Comparison of ENCODE assay signal across 13 mouse cellular contexts in genomic region chr9:62749666-62750065, GRCm38 (mm10).
DNase-seq lines count a peak whose midpoint lies in the region; ATAC-seq lines count a peak whose summit lies in the region.
"Had no signal": no experiment of that assay in that cellular context is flagged by ENCODE, and none has a peak within 500 bp of the region (broad histone marks: within the 10 kb centered on the region; RNA-seq: fewer than 3 reads in every experiment).

No protein-coding gene starts in this region.

- no peak overlapping the region for H3K4me3 ChIP-seq in heart, embryonic 12.5 days
- H3K4me3 ChIP-seq in heart, embryonic 10.5 days: no peak overlapping the region
- H3K4me3 ChIP-seq in lung, embryonic 15.5 days: no peak overlapping the region
- H3K4me3 ChIP-seq in embryonic facial prominence, embryonic 10.5 days: no peak overlapping the region
- H3K4me3 ChIP-seq in limb, embryonic 10.5 days: no peak overlapping the region
- H3K4me3 ChIP-seq: forebrain, embryonic 12.5 days; limb, embryonic 15.5 days; midbrain, embryonic 13.5 days; neural tube, embryonic 15.5 days had no signal

- H3K36me3 ChIP-seq in heart, embryonic 12.5 days: no peaks in the 10 kb centered on the region
- H3K36me3 ChIP-seq in heart, embryonic 10.5 days: no peaks in the 10 kb centered on the region
- no peaks in the 10 kb centered on the region for H3K36me3 ChIP-seq in lung, embryonic 15.5 days
- H3K36me3 ChIP-seq in embryonic facial prominence, embryonic 10.5 days (replicated peaks): no peaks in the 10 kb centered on the region; the same call in 1 of the 2 replicates
- H3K36me3 ChIP-seq in limb, embryonic 10.5 days: no peaks in the 10 kb centered on the region
- H3K36me3 ChIP-seq: forebrain, embryonic 12.5 days; midbrain, embryonic 13.5 days; neural tube, embryonic 15.5 days had no signal

- H3K9ac ChIP-seq in heart, embryonic 12.5 days: no peak overlapping the region
- no peak overlapping the region for H3K9ac ChIP-seq in lung, embryonic 15.5 days
- H3K9ac ChIP-seq: forebrain, embryonic 12.5 days; limb, embryonic 15.5 days; midbrain, embryonic 13.5 days; neural tube, embryonic 15.5 days had no signal

- no peak overlapping the region; the same call in 1 of the 2 replicates for H3K4me2 ChIP-seq in heart, embryonic 12.5 days
- H3K4me2 ChIP-seq in lung, embryonic 15.5 days: no peak overlapping the region
- H3K4me2 ChIP-seq: forebrain, embryonic 12.5 days; limb, embryonic 15.5 days; midbrain, embryonic 13.5 days; neural tube, embryonic 15.5 days had no signal

- ATAC-seq in heart, embryonic 12.5 days (ENCODE audit: insufficient number of reproducible peaks, low FRiP score): no peak
- ATAC-seq in lung, embryonic 15.5 days (ENCODE audit: borderline replicate concordance, extremely low read depth, low FRiP score, low TSS enrichment): no peak
- ATAC-seq: midbrain, embryonic 13.5 days; Patski had no signal

- H3K9me3 ChIP-seq in heart, embryonic 12.5 days (replicated peaks): 0 out of 2 replicates have a peak, but pooled peaks cover 3% of the 10 kb centered on the region
- no peaks in the 10 kb centered on the region for H3K9me3 ChIP-seq in heart, embryonic 10.5 days
- no peaks in the 10 kb centered on the region; the same call in 1 of the 2 replicates for H3K9me3 ChIP-seq in lung, embryonic 15.5 days
- 0 out of 2 replicates have a peak, but pooled peaks cover 6% of the 10 kb centered on the region for H3K9me3 ChIP-seq in embryonic facial prominence, embryonic 10.5 days
- 0 out of 2 replicates have a peak, but pooled peaks cover 1% of the 10 kb centered on the region for H3K9me3 ChIP-seq in limb, embryonic 10.5 days (replicated peaks)
- H3K9me3 ChIP-seq: forebrain, embryonic 12.5 days; limb, embryonic 15.5 days; midbrain, embryonic 13.5 days; neural tube, embryonic 15.5 days had no signal

- H3K27ac ChIP-seq in heart, embryonic 12.5 days (ENCODE audit: poor library complexity, severe bottlenecking): no peak overlapping the region
- 0 out of 2 replicates have a peak overlapping the region, but pooled peaks have one; percentile 23 for H3K27ac ChIP-seq in heart, embryonic 10.5 days
- peak overlapping the region; percentile 36; the same call in 1 of the 2 replicates for H3K27ac ChIP-seq in lung, embryonic 15.5 days
- H3K27ac ChIP-seq in embryonic facial prominence, embryonic 10.5 days (replicated peaks): no peak overlapping the region
- H3K27ac ChIP-seq in limb, embryonic 10.5 days: no peak overlapping the region
- H3K27ac ChIP-seq: forebrain, embryonic 12.5 days; limb, embryonic 15.5 days; midbrain, embryonic 13.5 days; neural tube, embryonic 15.5 days had no signal

- H3K4me1 ChIP-seq in heart, embryonic 12.5 days (replicated peaks): peaks cover 23% of the 10 kb centered on the region
- peaks cover 27% of the 10 kb centered on the region for H3K4me1 ChIP-seq in heart, embryonic 10.5 days
- peaks cover 7% of the 10 kb centered on the region for H3K4me1 ChIP-seq in lung, embryonic 15.5 days
- H3K4me1 ChIP-seq in embryonic facial prominence, embryonic 10.5 days: peaks cover 4% of the 10 kb centered on the region; the same call in 1 of the 2 replicates
- 0 out of 2 replicates have a peak, but pooled peaks cover 6% of the 10 kb centered on the region for H3K4me1 ChIP-seq in limb, embryonic 10.5 days
- H3K4me1 ChIP-seq: forebrain, embryonic 12.5 days; limb, embryonic 15.5 days; midbrain, embryonic 13.5 days; neural tube, embryonic 15.5 days had no signal

- H3K27me3 ChIP-seq in heart, embryonic 12.5 days (replicated peaks): no peaks in the 10 kb centered on the region
- H3K27me3 ChIP-seq in heart, embryonic 10.5 days (ENCODE audit: insufficient read depth, poor library complexity, severe bottlenecking): no peaks in the 10 kb centered on the region
- no peaks in the 10 kb centered on the region for H3K27me3 ChIP-seq in lung, embryonic 15.5 days
- no peaks in the 10 kb centered on the region for H3K27me3 ChIP-seq in embryonic facial prominence, embryonic 10.5 days (replicated peaks; ENCODE audit: low read depth, poor library complexity, severe bottlenecking)
- H3K27me3 ChIP-seq in limb, embryonic 10.5 days (ENCODE audit: low read depth, poor library complexity, severe bottlenecking): no peaks in the 10 kb centered on the region
- H3K27me3 ChIP-seq: forebrain, embryonic 12.5 days; limb, embryonic 15.5 days; midbrain, embryonic 13.5 days; neural tube, embryonic 15.5 days; Patski had no signal

- 37% methylated on average over 6 of the region's 6 CpGs for WGBS in heart, embryonic 12.5 days
- 36% methylated on average over 6 of the region's 6 CpGs for WGBS in heart, embryonic 10.5 days
- 37% methylated on average over 6 of the region's 6 CpGs for WGBS in lung, embryonic 15.5 days
- WGBS in embryonic facial prominence, embryonic 10.5 days: 76% methylated on average over 6 of the region's 6 CpGs
- WGBS in limb, embryonic 10.5 days: 55% methylated on average over 6 of the region's 6 CpGs

- DNase-seq in heart, adult 11 months: peak; percentile 97
- DNase-seq in R1 (ENCODE audit: low read depth, low spot score): peak; percentile 27
- DNase-seq in heart, embryonic 10.5 days (ENCODE audit: low spot score): no peak
- no peak for DNase-seq in embryonic facial prominence, embryonic 10.5 days (ENCODE audit: low spot score)
- no peak for DNase-seq in retina, embryonic 14.5 days (ENCODE audit: low spot score)
- no peak for DNase-seq in limb, embryonic 10.5 days (ENCODE audit: low spot score)

Comparison
In these comparisons a context has a peak if more than half of its experiments do, and no peak if none do; other contexts are left out.
1. DNase-seq: peak in heart, adult 11 months (single experiment) and R1 (single experiment); none in heart, embryonic 10.5 days (single experiment), embryonic facial prominence, embryonic 10.5 days (single experiment), retina, embryonic 14.5 days (single experiment) and limb, embryonic 10.5 days (single experiment).
2. H3K27ac ChIP-seq: peak in heart, embryonic 10.5 days (single experiment) and lung, embryonic 15.5 days (single experiment); none in heart, embryonic 12.5 days (single experiment), embryonic facial prominence, embryonic 10.5 days (single experiment) and limb, embryonic 10.5 days (single experiment).